Mouse (Mus musculus) cerebellum, adult 18-20 months (tissue): ENCODE results near the gene Adamts12.

Experiments
- DNase-seq, 2 experiments: peaks; one replicate each; pipeline ENCODE4 v3.0.0; 2021

Gene Adamts12

GRCm38 (mm10) chr15:11317077-11317476, 252.5 kb downstream of the Adamts12 start:
- DNase-seq, result no peak

- peak; percentile 12 for DNase-seq
These were observed 255.9 kb downstream of the Adamts12 start for GRCm38 (mm10) chr15:11320481-11320880.

GRCm38 (mm10) chr15:11339467-11340180, 275.0 kb downstream of the Adamts12 start:
- no peak for DNase-seq

GRCm38 (mm10) chr15:11355865-11356264, 291.3 kb downstream of the Adamts12 start:
- no peak for DNase-seq

- DNase-seq, result no peak
These were observed 292.9 kb downstream of the Adamts12 start for GRCm38 (mm10) chr15:11357501-11357900.

GRCm38 (mm10) chr15:11360888-11361287, 296.3 kb downstream of the Adamts12 start:
- DNase-seq, result no peak

GRCm38 (mm10) chr15:11361824-11362223, 297.2 kb downstream of the Adamts12 start:
- DNase-seq, result no peak

GRCm38 (mm10) chr15:11364112-11364511, 299.5 kb downstream of the Adamts12 start:
- no peak for DNase-seq

- no peak for DNase-seq
These were observed 300.2 kb downstream of the Adamts12 start for GRCm38 (mm10) chr15:11364795-11365194.

- no peak for DNase-seq
These were observed 305.0 kb downstream of the Adamts12 start for GRCm38 (mm10) chr15:11369572-11369971.

- DNase-seq, result no peak
These were observed 306.0 kb downstream of the Adamts12 start for GRCm38 (mm10) chr15:11370477-11371085.

GRCm38 (mm10) chr15:11379431-11380086, 315.0 kb downstream of the Adamts12 start:
- DNase-seq, result no peak

- peak; percentile 16 to 35 for DNase-seq
These were observed 315.5 kb downstream of the Adamts12 start for GRCm38 (mm10) chr15:11380087-11380530.

GRCm38 (mm10) chr15:11380616-11381015, 316.0 kb downstream of the Adamts12 start:
- no peak for DNase-seq

GRCm38 (mm10) chr15:11382585-11382984, 318.0 kb downstream of the Adamts12 start:
- DNase-seq, result no peak

GRCm38 (mm10) chr15:11383796-11384195, 319.2 kb downstream of the Adamts12 start:
- DNase-seq, result no peak

- DNase-seq, result no peak
These were observed 328.3 kb downstream of the Adamts12 start for GRCm38 (mm10) chr15:11392903-11393302.

GRCm38 (mm10) chr15:11396421-11396820, 331.8 kb downstream of the Adamts12 start:
- no peak for DNase-seq
